Mouse (Mus musculus): ENCODE measurements at regions not wholly inside any gene's neighbourhood (a gene's known extent, or its start where the extent isn't known, plus 50 kb on each side); places are given as distances from the start of the nearest gene placed in this dataset.
"Not testable (repeated sequence)": the region's sequence is repeated elsewhere in the genome, so short reads cannot be mapped to it uniquely, and the experiment has no call there.

DNA sequence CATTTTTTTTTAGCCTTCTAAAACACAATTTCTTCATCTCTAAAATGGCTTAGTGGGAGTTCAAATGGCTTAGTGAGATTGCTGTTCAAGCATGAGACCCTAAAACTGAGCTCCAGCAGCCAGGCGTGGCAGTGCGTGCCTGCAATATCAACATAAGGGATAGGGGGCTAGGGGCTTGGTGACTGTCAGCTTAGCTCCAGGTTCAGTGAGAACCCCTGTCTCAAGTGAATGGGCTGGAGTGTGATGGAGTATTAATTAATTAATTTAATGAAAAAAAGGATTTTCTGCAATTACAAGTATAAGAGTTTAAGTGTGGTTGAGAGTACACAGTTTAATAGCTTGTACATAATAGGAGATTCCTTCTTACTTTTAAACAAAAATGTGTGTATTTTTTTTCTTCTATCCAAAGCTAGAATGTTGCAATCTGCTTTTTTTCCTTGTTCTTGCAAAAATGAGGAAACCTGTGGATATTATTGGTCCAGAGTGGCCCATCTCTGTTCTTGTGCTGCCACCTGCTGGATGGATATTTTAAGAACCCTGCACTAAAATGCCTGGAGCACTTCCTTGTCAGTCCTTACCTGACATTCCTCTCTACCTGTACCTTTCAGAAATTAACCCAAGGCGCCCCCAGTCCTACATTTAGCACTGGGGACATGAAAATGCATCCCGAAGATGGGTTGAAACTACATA, 54.0 kb upstream of the Usp47 start:
- DNase-seq, result peak; percentile 49

DNA sequence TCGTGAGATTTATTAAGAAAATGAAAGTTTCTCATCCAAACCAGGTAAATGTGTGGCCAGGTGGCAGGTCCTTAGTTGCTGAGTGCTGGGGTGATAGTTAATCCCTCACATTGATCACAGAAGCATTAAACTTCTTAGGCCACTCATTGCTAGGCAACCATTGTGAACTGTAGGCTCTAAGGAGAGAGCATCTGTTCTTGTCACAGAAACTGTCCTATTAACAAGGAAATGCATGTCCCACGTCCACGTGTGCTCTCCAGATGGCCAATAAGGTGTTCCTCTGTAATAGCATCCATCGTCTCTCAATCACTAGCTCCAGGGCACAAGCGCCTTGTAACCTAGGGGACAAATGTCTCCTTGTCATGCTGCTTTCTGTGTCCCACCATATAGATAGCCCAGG, 55.0 kb upstream of the Usp47 start:
- no peak for DNase-seq

DNA sequence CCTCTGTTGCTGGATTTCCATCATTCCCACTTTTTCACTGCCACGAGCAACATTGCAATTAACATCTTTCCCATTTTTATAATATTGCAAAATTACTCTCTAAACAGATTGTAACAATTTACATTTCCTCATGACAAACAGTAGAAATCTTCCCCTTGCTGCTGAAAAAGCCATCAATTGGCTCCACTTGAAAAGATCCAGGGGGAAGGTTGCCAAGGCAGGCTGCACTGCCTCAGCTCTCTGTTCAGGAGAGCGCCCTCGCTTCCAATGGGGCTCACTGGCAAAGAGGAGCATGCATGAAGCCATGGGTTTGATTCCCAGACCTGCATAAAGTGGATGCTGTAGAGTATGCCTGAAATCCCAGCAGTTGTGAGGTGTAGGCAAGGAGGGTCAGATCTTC, 56.6 kb upstream of the Usp47 start:
- DNase-seq, result no peak

DNA sequence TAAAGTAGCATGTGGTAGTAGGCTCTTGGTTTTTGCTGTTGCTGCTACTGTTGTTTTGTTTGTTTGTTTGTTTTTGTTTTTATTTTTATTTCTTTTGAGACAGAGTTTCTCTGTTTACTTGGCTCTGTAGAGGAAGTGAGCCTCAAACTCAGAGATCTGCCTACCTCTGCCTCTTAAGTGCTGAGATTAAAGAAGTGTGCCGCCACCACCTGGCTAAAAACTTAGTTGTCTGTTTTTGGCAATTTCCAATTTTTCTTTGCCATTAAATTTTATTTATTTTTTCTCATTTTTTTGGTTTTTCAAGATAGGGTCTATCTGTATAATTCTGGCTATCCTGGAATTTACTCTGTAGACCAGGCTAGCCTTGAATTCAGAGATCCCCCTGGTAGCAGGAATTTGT, 59.3 kb upstream of the Usp47 start:
- no peak for DNase-seq

DNA sequence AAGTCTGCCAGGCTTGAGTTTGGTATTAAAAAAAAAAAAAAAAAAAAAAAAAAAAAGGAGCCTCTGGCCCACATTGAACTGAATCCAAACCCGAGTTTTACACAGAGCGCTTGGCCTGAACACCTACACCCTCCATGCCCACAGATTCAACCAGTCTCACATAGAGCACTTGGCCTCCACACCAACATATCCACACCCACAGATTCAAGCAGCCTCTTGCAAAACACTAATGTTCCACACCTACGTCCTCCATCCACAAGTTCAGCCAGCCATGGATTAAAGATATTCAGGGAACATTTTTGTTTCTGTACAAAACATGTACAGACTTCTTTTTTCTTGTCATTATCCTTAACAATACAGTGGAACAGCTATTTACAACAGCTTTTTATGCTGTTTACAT, 63.3 kb upstream of the Usp47 start:
- DNase-seq, result no peak

DNA sequence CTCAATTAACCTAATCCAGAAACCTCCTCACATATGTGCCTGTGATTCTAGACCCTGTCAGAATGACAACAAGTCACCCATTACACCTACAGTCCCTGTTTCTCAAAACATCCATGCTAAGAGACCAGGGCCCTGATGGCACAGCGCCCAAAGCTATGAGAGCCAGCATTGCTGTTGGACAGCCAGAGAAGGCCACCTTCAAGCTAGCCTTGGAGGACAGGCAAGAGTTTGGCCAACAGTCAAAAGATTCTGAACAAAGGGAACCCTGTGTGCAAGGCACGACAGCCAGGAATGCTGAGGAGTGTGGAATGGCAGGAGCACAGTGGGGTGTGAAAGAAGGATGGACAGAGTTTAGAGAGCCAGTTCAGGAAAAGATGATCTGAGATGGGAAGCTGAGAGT, 66.6 kb upstream of the Usp47 start:
- DNase-seq, result no peak

DNA sequence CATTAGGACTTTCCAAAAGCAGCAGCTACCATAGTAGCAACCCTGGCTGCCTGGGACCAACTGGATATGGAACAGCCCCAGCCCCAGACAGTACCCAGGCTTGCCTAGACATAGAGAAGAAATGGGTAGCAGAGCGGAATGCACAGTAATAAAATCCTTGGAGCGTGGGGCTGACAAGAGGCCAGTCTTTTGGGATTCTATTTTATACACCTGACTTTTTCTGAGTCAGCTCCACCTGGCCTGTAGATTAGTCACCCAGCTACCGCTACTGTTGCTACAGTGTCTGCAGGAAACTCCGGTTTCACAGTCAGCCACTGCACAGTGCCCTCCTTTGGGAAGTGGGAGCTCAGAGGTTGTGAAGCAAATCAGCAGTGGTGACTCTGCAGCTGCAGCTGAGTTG, 83.7 kb upstream of the Usp47 start:
- no peak for DNase-seq

DNA sequence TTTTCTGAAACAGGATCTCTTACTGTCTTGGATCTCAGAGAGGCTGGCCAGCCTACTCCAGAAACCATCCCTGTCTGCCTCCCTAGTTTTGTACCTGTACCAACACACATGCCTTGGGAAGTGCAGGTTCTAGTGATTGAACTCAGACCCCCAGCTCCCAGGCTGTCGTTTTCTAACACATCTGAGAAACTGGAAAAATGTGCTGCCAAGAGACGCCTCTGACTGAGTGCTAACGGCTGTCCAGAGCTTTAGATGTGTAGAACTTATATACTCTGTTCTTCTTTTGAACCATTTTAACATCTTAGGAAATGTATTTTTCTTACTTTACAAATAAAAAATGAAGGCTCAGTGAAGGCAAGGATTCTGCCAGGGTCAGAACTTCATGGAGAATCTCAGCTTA, 85.8 kb upstream of the Usp47 start:
- no peak for DNase-seq

DNA sequence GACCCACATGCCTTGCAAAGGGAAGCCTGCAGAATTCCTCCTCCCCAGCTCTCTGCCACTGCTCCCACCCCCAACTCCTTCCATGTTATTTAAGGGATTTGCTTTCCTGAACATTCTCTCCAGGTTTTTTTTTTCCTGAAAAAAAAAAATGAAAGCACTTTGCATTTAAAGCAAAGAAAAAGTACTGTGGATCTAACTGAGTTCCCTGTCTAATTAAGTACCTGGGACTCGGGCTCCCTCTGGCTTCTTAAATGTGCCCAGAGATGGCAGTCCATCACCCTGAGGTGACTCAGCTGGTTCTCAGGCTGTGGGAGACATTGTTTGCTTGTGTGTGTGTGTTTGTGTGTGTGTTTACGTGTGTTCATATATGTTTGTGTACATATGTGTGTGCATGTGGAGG, 86.2 kb upstream of the Usp47 start:
- DNase-seq, result no peak

DNA sequence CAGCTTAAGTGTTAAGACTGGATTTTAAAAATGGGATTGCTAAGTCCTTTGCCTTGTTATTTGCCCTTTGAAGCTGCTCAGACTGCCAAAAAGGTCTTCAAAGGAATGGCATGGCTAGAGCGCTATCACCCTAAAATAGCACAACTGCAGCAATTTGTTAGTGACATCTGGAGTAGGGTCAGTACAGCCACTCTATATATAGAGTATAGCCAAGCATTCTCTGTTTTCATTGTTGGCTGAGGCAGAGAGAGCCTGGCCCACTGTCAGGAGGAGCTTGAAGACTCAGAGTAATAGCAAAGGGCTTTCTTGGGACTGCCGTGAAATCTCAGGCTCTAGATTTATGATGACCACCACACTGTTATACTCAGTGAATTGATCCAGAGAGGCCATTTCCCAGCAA, 90.6 kb upstream of the Usp47 start:
- no peak for DNase-seq

DNA sequence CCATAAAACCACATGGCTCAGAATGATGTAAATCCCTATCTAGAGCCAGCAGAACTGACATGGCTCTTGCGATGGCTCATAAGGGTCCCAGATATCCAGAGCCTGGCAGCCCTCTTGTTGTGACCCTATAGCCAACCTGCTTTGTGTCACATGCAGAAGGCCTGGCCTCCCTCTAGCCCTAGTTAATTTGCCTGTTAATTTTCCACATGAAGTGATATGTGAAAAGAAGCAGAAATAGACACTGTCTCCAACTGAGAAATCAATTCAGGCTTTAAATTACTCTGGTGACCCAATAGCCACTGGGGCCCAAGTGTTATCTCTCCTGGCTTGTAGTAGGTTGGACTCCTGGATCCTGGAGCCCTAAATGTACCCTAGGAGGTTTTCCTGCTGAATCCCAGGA, 103.3 kb upstream of the Usp47 start:
- DNase-seq, result no peak

DNA sequence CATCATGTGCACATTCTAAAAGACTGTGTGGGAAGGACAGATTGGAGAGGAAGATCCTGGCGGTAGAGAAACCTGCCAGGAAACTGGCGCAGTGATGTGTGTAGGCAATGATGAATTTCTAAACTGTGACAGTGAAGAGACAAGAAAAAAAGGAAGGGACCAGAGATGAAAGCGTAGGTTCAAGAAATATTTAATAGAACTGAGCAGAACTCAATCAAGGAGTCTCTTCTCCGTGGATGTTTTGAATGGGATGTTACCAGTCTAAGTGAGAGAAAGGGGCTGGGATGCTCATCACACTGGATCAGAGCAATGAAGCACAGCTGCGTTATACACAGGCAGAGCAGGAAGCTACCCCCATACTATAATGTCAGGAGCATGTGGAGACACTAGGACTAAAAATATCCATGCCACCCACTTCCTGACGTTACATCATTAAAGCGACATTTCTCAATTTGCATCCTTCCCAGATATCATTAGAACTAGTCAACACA, 119.5 kb upstream of the Usp47 start:
- DNase-seq, result no peak

DNA sequence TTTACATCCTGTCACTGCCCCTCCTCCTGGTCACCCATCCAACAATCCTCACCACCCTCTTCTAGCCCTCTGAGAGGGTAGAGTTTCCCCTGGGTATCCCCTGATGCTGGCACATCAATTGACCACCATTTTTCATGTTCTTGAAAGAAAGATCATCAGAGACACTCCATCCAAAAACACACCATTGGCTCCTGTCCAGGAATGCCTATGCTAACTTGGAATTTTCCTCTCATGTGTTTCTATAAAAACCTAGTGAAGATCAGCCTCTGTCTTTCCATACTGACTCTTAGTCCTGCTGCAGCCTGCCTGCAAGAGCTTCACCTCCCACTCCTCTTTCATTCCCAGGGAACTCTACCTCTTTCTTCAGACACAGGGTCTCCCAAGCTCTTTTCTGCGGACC, 117.2 kb upstream of the Galnt18 start:
- no peak for DNase-seq

DNA sequence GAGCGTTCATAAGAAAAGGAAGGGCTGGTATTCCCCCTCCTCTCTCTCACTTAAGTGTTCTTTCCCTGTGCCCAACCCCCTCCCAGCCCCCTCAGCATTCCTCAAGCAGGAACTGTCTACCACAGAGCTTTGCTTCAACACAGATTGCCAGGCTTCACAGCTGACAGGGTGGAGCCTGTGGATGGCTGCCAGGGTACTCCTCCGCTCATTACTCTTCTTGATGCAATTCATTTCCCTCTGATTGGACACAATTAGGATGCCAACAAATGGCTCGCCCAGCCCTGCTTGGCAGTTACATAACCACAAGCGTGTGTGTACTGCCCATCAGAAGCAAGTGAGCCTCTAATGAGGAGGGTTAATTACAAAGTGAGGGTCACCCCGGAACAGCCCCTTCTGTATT, 116.5 kb upstream of the Galnt18 start:
- peak; percentile 9 for DNase-seq

DNA sequence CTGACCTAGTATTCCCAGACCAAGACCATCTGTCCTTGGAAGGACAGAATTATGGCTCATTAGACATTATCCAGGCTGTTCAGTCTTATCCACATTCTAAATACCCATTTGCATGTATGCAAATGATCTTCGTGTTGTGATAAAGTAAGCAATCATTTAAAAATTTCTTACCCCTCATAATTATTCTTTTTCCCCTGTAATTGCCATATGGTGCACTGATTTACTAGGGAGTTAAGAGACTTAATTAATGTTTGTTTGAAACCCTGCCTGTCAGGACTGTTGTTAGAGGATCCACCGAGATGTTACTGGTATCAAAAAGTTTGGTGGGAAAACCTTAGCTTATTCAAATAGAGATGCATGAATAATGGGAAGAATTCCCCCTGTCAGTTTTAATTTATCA, 103.2 kb upstream of the Galnt18 start:
- DNase-seq, result no peak

DNA sequence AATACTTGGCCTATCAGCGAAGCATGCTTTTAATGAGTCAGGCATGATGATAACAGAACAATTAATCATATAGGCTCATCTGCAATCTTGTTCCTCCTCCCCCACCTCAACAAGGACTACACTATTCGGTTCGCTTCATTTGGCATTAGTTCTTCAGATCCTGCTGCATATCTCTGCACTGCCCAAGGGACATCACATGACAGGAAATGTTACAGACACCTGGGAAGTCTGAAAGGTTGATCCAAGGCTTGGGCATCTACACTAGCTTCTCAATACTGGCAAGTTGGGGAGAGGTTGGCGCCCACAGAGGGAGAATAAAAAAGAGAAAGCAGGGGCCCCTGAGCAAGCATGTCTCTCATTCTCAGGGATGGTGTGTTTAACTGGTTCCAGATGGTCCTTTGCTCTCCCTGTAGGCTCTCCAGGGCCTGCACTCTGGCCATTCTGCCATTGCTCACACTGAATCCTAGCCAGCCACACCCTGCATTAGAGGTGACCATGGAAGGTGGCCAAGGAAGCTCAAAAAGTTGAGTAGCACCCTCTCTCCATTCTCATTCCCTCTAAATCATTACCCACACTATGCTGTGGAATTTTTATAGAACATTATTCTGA, 100.4 kb upstream of the Galnt18 start:
- DNase-seq, result no peak

DNA sequence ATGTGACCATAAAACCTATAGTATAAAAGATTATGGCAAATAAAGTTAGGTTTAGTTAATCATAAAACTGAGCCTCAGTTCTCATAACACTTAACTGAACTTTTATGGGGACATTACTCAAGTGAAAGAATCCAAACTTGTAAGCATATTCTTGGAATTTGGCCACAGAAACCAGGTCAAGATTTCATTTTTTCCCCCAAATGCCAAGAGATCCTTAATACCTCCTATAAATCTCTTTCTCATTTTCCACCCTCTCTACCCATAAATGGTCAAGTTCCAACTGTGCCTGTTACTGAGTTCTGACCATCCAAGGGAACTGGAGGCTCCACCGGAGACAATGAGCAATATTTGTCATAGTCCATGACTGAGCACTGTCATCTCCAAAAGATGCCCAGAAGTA, 97.8 kb upstream of the Galnt18 start:
- DNase-seq, result no peak

DNA sequence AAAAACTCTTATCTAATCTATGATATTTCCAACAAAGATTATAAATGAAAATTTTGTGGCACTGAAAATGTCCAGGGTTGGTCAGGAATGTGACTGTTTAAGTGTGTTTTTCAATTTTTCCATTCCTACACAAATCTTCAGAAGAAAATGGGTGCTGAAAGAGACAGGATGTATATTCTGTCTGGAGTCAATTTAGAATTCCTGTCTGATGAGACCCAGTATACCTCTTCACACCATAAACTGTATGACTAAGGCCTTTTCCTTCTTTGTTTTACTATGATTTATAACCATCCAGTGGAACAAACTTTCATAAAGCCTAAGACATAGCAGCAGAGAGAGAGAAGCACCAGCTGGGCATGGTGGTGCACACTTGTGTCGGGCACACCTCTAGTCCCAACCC, 96.2 kb upstream of the Galnt18 start:
- no peak for DNase-seq

DNA sequence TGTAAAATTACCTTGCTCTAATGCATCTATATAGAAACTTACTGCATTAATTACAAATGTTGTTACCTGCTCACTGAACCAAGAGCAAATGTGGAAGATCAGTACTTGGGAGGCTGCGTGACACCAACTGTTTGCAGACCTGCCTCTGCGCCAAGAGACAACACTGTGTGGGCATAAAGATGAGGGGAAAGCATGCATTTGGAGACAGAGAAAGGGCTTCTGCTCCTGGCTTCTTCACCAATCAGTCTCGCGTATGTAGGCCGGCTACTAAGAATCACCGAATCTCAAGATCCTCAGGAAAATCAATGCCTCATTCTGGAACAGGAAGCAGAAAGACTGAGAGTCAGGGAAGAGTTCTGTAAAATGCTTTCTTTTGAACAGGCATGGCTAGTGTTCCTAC, 89.6 kb upstream of the Galnt18 start:
- no peak for DNase-seq

DNA sequence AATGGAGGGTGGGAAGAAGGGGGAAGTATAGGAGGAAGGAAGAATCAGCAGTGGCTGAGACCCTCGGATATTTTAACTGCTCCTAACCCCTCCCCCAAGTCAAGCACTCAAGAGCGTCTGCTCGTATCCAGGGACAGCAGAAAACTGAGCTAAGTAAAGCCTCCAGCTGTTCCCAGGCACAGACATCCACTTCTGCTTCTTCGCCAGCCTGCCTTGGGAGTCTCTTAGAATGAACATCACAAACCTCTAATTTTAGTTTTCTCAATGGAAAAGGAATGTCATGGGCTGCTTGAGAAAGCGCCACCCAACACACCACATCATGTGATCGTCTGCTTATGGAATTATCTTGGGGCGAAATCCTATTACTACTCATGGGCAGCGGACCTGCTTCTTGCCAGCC, 83.3 kb upstream of the Galnt18 start:
- DNase-seq, result no peak

DNA sequence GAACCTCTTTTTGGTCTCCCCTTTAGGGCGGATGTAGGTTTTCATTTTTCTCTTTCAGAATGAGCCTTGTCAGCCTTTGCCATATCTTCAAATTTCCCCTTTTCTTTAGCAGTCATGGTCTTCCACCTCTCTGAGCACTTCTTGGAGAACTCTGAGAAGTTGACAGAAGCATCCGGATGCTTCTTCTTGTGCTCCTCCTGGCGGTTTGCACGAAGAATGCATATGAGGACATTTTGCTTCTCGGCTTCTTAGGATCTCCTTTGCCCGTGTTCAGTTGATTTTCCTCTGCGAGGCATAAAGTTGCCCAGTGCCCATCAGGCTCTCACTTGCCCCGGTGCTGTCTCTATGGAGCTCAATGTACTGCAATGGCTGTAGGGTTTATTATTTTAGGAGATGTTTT, 78.5 kb upstream of the Galnt18 start:
- DNase-seq, result not testable (repeated sequence)

DNA sequence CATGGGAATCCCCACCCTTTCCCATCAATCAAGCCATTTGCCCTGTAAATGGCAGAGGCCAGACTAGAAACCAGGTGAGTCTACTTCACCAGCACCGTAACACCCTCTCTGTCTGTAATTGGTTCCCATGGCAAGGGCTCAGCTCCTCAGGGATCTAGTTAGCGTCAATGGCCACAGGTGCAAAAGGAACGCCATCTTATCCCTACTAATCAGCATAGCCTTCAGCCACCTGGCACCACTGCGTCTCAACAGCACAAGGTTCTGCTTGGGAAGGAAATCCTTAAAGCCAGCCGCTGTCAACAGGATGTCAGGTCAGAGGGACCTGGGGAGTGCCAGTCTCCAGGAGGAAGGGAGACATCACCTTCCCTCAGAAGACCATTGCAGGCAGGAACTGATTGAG, 77.2 kb upstream of the Galnt18 start:
- no peak for DNase-seq

DNA sequence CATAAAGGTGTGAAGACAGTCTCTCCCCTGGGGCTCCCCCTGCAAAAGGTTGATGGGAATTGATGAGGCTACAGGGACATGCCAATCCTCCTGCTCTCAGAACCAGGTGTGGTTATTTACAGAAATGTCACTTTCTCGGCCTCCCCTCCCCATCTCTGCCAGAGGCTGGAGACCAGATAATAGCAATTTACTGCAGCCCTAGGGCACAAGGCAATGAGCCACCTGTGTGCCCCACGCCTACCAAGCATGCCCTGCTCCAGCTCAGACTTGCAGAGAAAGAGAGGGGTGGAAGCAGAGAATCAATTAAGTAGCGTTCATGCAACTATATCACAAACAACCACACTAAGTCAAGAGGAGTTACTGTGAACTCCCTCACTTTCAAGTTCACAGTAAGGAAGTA, 75.5 kb upstream of the Galnt18 start:
- DNase-seq, result no peak

DNA sequence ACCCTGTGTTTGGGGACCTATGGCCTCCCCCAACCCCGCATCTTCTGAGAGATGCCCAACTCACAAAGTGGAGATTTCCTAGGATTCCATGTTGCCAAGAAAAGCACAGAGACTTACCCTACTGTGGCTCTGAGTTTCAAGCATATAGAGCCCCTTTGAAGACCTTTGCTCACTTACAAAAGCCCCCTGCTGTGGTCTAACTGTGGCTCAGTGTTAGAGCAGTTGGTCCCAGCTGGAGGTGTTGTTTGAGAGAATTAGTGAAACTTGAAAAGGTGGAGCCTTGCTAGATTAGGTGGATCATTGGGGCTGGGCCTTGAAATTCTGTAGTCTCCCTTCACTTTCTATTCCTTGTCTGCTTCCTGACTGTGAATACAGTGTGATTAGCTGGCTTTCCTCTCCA, 66.6 kb upstream of the Galnt18 start:
- DNase-seq, result no peak

DNA sequence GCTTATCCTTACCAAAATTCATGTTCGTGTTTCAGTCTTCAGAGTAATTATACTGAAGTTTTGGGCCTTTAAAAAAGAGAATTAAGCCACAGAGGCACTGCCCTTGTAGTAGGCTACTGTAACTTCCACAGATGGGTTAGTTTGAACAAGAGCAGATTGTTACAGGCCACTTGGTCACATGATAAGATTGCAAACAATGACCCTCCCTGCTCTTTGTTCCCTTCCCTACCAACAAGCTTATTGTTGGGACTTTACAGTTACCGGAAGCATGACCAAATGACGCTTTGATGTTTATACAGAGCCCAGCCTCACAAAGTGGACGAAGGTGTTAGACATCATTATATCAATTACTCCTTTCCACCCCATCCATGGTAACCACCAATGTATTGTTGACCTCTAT, 63.9 kb upstream of the Galnt18 start:
- DNase-seq, result no peak

Data from adrenal gland, adult 8-10 months (tissue).